Mouse (Mus musculus) cerebellum, adult 2 months (tissue): ENCODE measurements at regions not wholly inside any gene's neighbourhood (a gene's known extent, or its start where the extent isn't known, plus 50 kb on each side); places are given as distances from the start of the nearest gene placed in this dataset.

Experiments used
- DNase-seq, 2 experiments: peaks; one replicate each; pipeline ENCODE4 v3.0.0; 2021
- H3K27ac ChIP-seq: fragments of 200-500 bp; 2 replicates; pipeline ENCODE4 v1.5.1; 2012; ENCODE audit warnings: low read length, control low read depth, inconsistent platforms; ENCODE audit not compliant: insufficient read depth
- H3K27me3 ChIP-seq: fragments of 200-500 bp; 2 replicates; pipeline ENCODE4 v1.6.1; 2012; ENCODE audit warnings: inconsistent platforms, mild to moderate bottlenecking, low read length, moderate library complexity; ENCODE audit not compliant: control insufficient read depth, insufficient read depth
- H3K4me1 ChIP-seq: fragments of 200-500 bp; 2 replicates; pipeline ENCODE4 v1.6.1; 2011; ENCODE audit warnings: low read length; ENCODE audit not compliant: control insufficient read depth, insufficient read depth
- H3K4me3 ChIP-seq: fragments of 200-500 bp; replicated peaks from 2 replicates; pipeline ENCODE3; 2011; ENCODE audit warnings: mild to moderate bottlenecking, low read depth, low read length, control low read depth; ENCODE audit not compliant: insufficient read depth
- CTCF ChIP-seq: fragments of 200-500 bp; IDR thresholded peaks from 2 replicates; pipeline ENCODE4 v1.5.1; 2011; ENCODE audit warnings: low read depth, mild to moderate bottlenecking, control low read depth, low read length, moderate library complexity, borderline replicate concordance; ENCODE audit not compliant: insufficient read depth
- POLR2A ChIP-seq: fragments of 200-500 bp; IDR thresholded peaks from 2 replicates; pipeline ENCODE4 v1.6.1; 2011; ENCODE audit warnings: low read length, control low read depth, borderline replicate concordance; ENCODE audit not compliant: insufficient read depth
- WGBS: fragments of 180-500 bp; shearing (Covaris S2); methylation state at CpG from one replicate; pipeline ENCODE4 v1.1.7; 2018; 5-methylcytosine and 5-hydroxymethylcytosine counted together

- no peaks in the 10 kb centered on the region for H3K27me3 ChIP-seq
- DNase-seq, result no peak
- H3K4me3 ChIP-seq, result no peak overlapping the region
- H3K27ac ChIP-seq, result no peak overlapping the region
- 94% methylated on average over 5 of the region's 5 CpGs for WGBS
- TF ChIP-seq CTCF, result no peak
- TF ChIP-seq POLR2A, result no peak
- no peaks in the 10 kb centered on the region for H3K4me1 ChIP-seq
These were observed 54.7 kb upstream of the Zfand6 start for GRCm38 (mm10) chr7:84744321-84745070.

GRCm38 (mm10) chr7:84739965-84740390, 50.2 kb upstream of the Zfand6 start:
- Histone ChIP-seq H3K4me3 (no peak overlapping the region), H3K4me1 (no peaks in the 10 kb centered on the region), H3K27ac (no peak overlapping the region), H3K27me3 (no peaks in the 10 kb centered on the region)
- WGBS, result 14% methylated on average over 2 of the region's 2 CpGs
- DNase-seq, result no peak
- TF ChIP-seq CTCF (no peak), POLR2A (no peak)
